Mouse (Mus musculus) olfactory bulb, adult 2 months (tissue): ENCODE measurements at regions not wholly inside any gene's neighbourhood (a gene's known extent, or its start where the extent isn't known, plus 50 kb on each side); places are given as distances from the start of the nearest gene placed in this dataset.

Source experiments
- H3K27ac ChIP-seq: fragments of 200-500 bp; 2 replicates; pipeline ENCODE4 v1.5.1; 2012; ENCODE audit warnings: low read depth, low read length; ENCODE audit not compliant: insufficient read depth
- H3K4me1 ChIP-seq: fragments of 200-500 bp; 2 replicates; pipeline ENCODE4 v1.6.1; 2012; ENCODE audit warnings: low read length; ENCODE audit not compliant: control insufficient read depth, insufficient read depth
- H3K4me3 ChIP-seq: fragments of 200-500 bp; 2 replicates; pipeline ENCODE4 v1.5.1; 2012; ENCODE audit warnings: mild to moderate bottlenecking, low read depth, low read length, moderate library complexity; ENCODE audit not compliant: insufficient read depth
- CTCF ChIP-seq: fragments of 200-500 bp; IDR thresholded peaks from 2 replicates; pipeline ENCODE4 v1.5.1; 2012; ENCODE audit warnings: low read depth, mild to moderate bottlenecking, low read length, moderate library complexity; ENCODE audit not compliant: insufficient read depth
- POLR2A ChIP-seq: fragments of 200-500 bp; IDR thresholded peaks from 2 replicates; pipeline ENCODE4 v1.6.1; 2012; ENCODE audit warnings: mild to moderate bottlenecking, low read depth, low read length, moderate library complexity; ENCODE audit not compliant: insufficient read depth
- WGBS: fragments of 180-500 bp; shearing (Covaris S2); methylation state at CpG from one replicate; pipeline ENCODE4 v1.1.7; 2018; 5-methylcytosine and 5-hydroxymethylcytosine counted together

- 65% methylated on average over 13 of the region's 13 CpGs for WGBS
- Histone ChIP-seq H3K4me3 (no peak overlapping the region), H3K27ac (no peak overlapping the region), H3K4me1 (no peaks in the 10 kb centered on the region)
- TF ChIP-seq POLR2A (no peak), CTCF (no peak)
Measured at GRCm38 (mm10) chr1:42472495-42473230, 222.9 kb upstream of the Pou3f3 start.

- H3K27ac ChIP-seq = no peak overlapping the region
- H3K4me3 ChIP-seq = no peak overlapping the region
- TF ChIP-seq CTCF (no peak), POLR2A (no peak)
- no peaks in the 10 kb centered on the region for H3K4me1 ChIP-seq
- 64% methylated on average over 8 of the region's 8 CpGs for WGBS
Measured at GRCm38 (mm10) chr1:42474197-42474596, 221.4 kb upstream of the Pou3f3 start.

- TF ChIP-seq CTCF (no peak), POLR2A (no peak)
- 98% methylated on average over 1 of the region's 1 CpGs for WGBS
- H3K4me3 ChIP-seq = no peak overlapping the region
- no peak overlapping the region for H3K27ac ChIP-seq
- no peaks in the 10 kb centered on the region for H3K4me1 ChIP-seq
Measured at GRCm38 (mm10) chr1:42474831-42475230, 220.7 kb upstream of the Pou3f3 start.

GRCm38 (mm10) chr1:42475629-42476028 is 219.9 kb upstream of the Pou3f3 start:
- WGBS = 84% methylated on average over 2 of the region's 2 CpGs
- Histone ChIP-seq H3K4me1 (peaks cover under 1% of the 10 kb centered on the region; the same call in 1 of the 2 replicates), H3K27ac (no peak overlapping the region), H3K4me3 (no peak overlapping the region)
- no peak for TF ChIP-seq CTCF
- TF ChIP-seq POLR2A = no peak

GRCm38 (mm10) chr1:42480348-42480920 is 215.1 kb upstream of the Pou3f3 start:
- Histone ChIP-seq H3K4me3 (no peak overlapping the region), H3K27ac (no peak overlapping the region), H3K4me1 (peaks cover 2% of the 10 kb centered on the region; the same call in 1 of the 2 replicates)
- no peak for TF ChIP-seq POLR2A
- no peak for TF ChIP-seq CTCF
- WGBS = 70% methylated on average over 8 of the region's 8 CpGs

GRCm38 (mm10) chr1:42489563-42489962 is 206.0 kb upstream of the Pou3f3 start:
- no peak overlapping the region for H3K27ac ChIP-seq
- H3K4me1 ChIP-seq = peaks cover 9% of the 10 kb centered on the region
- TF ChIP-seq POLR2A = no peak
- no peak for TF ChIP-seq CTCF
- no peak overlapping the region for H3K4me3 ChIP-seq
- WGBS = 62% methylated on average over 5 of the region's 5 CpGs

- Histone ChIP-seq H3K27ac (no peak overlapping the region), H3K4me3 (peak overlapping the region; percentile 17), H3K4me1 (peaks cover 9% of the 10 kb centered on the region)
- TF ChIP-seq CTCF (no peak), POLR2A (no peak)
- WGBS = 54% methylated on average over 11 of the region's 11 CpGs
Measured at GRCm38 (mm10) chr1:42490856-42491643, 204.5 kb upstream of the Pou3f3 start.

- H3K27ac ChIP-seq = no peak overlapping the region
- 13% methylated on average over 35 of the region's 35 CpGs for WGBS
Measured at GRCm38 (mm10) chr1:42491644-42492277, 203.8 kb upstream of the Pou3f3 start.

More at GRCm38 (mm10) chr1:42491644-42492277, 203.8 kb upstream of the Pou3f3 start:
- Histone ChIP-seq H3K4me3 (peak overlapping the region; percentile 17), H3K4me1 (peaks cover 9% of the 10 kb centered on the region)
- TF ChIP-seq POLR2A (no peak), CTCF (no peak)
